46 mouse cellular contexts compared by ENCODE assay signal in genomic region chr8:111697655-111698054, GRCm38 (mm10). TPM values are rescaled to one million over a fixed set of nuclear protein-coding genes. Genes with fewer than 3 reads are reported as not detected.
"Had no signal": no experiment of that assay in that cellular context is flagged by ENCODE, and none has a peak within 500 bp of the region (broad histone marks: within the 10 kb centered on the region; RNA-seq: fewer than 3 reads in every experiment).

No protein-coding gene starts in this region.

- H3K4me3 ChIP-seq: heart, embryonic 12.5 days; heart, embryonic 13.5 days; heart, embryonic 15.5 days; hindbrain, embryonic 10.5 days; hindbrain, embryonic 12.5 days; hindbrain, embryonic 13.5 days; hindbrain, embryonic 15.5 days; intestine, embryonic 15.5 days; kidney, embryonic 15.5 days; layer of hippocampus, adult 2 months; left cerebral cortex, adult 2 months had no signal

- DNase-seq: heart, postnatal 10 days; heart, postnatal 14 days; heart, postnatal 36 days; heart, postnatal 4 days; kidney, adult 11 months; kidney, adult 18-20 months; kidney, adult 2 months; kidney, adult 8-10 months; kidney, adult 9 months; kidney, postnatal 10 days; kidney, postnatal 14 days; kidney, postnatal 36 days; kidney, postnatal 4 days; layer of hippocampus, adult 9-11 months; layer of hippocampus, postnatal 36 days had no signal

- H3K36me3 ChIP-seq: heart, embryonic 12.5 days; heart, embryonic 13.5 days; heart, embryonic 15.5 days; hindbrain, embryonic 10.5 days; hindbrain, embryonic 12.5 days; hindbrain, embryonic 13.5 days; hindbrain, embryonic 15.5 days; intestine, embryonic 15.5 days; kidney, embryonic 15.5 days had no signal

- H3K9ac ChIP-seq: heart, embryonic 12.5 days; heart, embryonic 13.5 days; heart, embryonic 15.5 days; hindbrain, embryonic 12.5 days; hindbrain, embryonic 13.5 days; hindbrain, embryonic 14.5 days; hindbrain, embryonic 15.5 days; intestine, embryonic 15.5 days; kidney, embryonic 15.5 days had no signal

- H3K27ac ChIP-seq: heart, embryonic 13.5 days; heart, embryonic 15.5 days; hindbrain, embryonic 10.5 days; hindbrain, embryonic 12.5 days; hindbrain, embryonic 13.5 days; hindbrain, embryonic 14.5 days; hindbrain, embryonic 15.5 days; hindbrain, postnatal 0 days; intestine, embryonic 15.5 days; kidney, embryonic 15.5 days; kidney, postnatal 0 days; layer of hippocampus, adult 2 months; left cerebral cortex, adult 2 months had no signal

- H3K4me1 ChIP-seq: hindbrain, embryonic 12.5 days; hindbrain, embryonic 13.5 days; hindbrain, embryonic 15.5 days had no signal

- H3K4me2 ChIP-seq: heart, embryonic 12.5 days; heart, embryonic 13.5 days; heart, embryonic 15.5 days; hindbrain, embryonic 12.5 days; hindbrain, embryonic 13.5 days; hindbrain, embryonic 14.5 days; hindbrain, embryonic 15.5 days; intestine, embryonic 15.5 days; kidney, embryonic 15.5 days had no signal

- H3K9me3 ChIP-seq: heart, embryonic 12.5 days; heart, embryonic 13.5 days; heart, embryonic 15.5 days; hindbrain, embryonic 10.5 days; hindbrain, embryonic 12.5 days; hindbrain, embryonic 13.5 days; hindbrain, embryonic 15.5 days; intestine, embryonic 15.5 days; kidney, embryonic 15.5 days had no signal

- H3K27me3 ChIP-seq: heart, embryonic 12.5 days; heart, embryonic 13.5 days; heart, embryonic 15.5 days; hindbrain, embryonic 12.5 days; hindbrain, embryonic 13.5 days; hindbrain, embryonic 15.5 days; intestine, embryonic 15.5 days; kidney, embryonic 15.5 days had no signal

- ATAC-seq: hindbrain, embryonic 16.5 days; hindbrain, postnatal 0 days; inflammation-experienced regulatory T-cells, adult 6 months; intestine, embryonic 15.5 days; intestine, embryonic 16.5 days had no signal

RNA-seq across cellular contexts. Expression of gene Ctrb1, which starts 6.8 kb away (rescaled TPM):
- total RNA-seq: heart, postnatal 14 days; heart, postnatal 25 days; heart, postnatal 36 days; heart, postnatal 4 days; hematopoietic stem cell, adult 5-6 weeks; hindbrain, postnatal 0 days; layer of hippocampus, adult 18-20 months; layer of hippocampus, adult 2 months; layer of hippocampus, adult 8-10 months; layer of hippocampus, postnatal 14 days; layer of hippocampus, postnatal 25 days; layer of hippocampus, postnatal 36 days; left cerebral cortex, adult 18-20 months; left cerebral cortex, adult 2 months; left cerebral cortex, adult 8-10 months; left cerebral cortex, postnatal 10 days had no signal
- polyA plus RNA-seq: heart, embryonic 12.5 days; heart, embryonic 13.5 days; heart, embryonic 14.5 days; heart, postnatal 0 days; hindbrain, embryonic 10.5 days; hindbrain, embryonic 11.5 days; hindbrain, embryonic 12.5 days; hindbrain, embryonic 13.5 days; hindbrain, embryonic 14.5 days; hindbrain, embryonic 16.5 days; hindbrain, postnatal 0 days; inflammation-experienced regulatory T-cells, adult 6 months; kidney, embryonic 14.5 days; kidney, embryonic 16.5 days; kidney, postnatal 0 days had no signal

RNA-seq across cellular contexts. Expression of gene Bcar1, which starts 46.0 kb away (rescaled TPM):
- total RNA-seq: hematopoietic stem cell, adult 5-6 weeks had no signal
